Mouse (Mus musculus): ENCODE results near the gene Zc3h12a. TPM values are rescaled to one million over a fixed set of nuclear protein-coding genes. Genes with fewer than 3 reads are reported as not detected.
A peak's percentile ranks its signal among the peaks of the same experiment; 100 is the strongest.

Zc3h12a gene
- total RNA-seq, 2 experiments from 2014 or later: 0.57 to 1.2 TPM

GRCm38 (mm10) chr4:125119721-125120120 lies 7.9 kb downstream of the Zc3h12a start:
- DNase-seq (ENCODE audit: extremely low spot score in 1 of 2, low spot score in 2 of 2): no peak
- intact Hi-C loops (cut with DNase I): no loop called here

- intact Hi-C loops (cut with DNase I): no loop called here
These were observed 8.6 kb downstream of the Zc3h12a start for GRCm38 (mm10) chr4:125119070-125119469.

GRCm38 (mm10) chr4:125117902-125118320 lies 9.7 kb downstream of the Zc3h12a start:
- DNase-seq (ENCODE audit: extremely low spot score in 1 of 2, low spot score in 2 of 2): no peak
- intact Hi-C loops (cut with DNase I): no loop called here

More at GRCm38 (mm10) chr4:125119070-125119469, 8.6 kb downstream of the Zc3h12a start:
- DNase-seq (ENCODE audit: extremely low spot score in 1 of 2, low spot score in 2 of 2): no peak

- intact Hi-C loops (cut with DNase I): no loop called here
- no peak for DNase-seq (ENCODE audit: extremely low spot score in 1 of 2, low spot score in 2 of 2)
These were observed 10.7 kb downstream of the Zc3h12a start for GRCm38 (mm10) chr4:125116929-125117328.

GRCm38 (mm10) chr4:125116090-125116861 lies 11.4 kb downstream of the Zc3h12a start:
- intact Hi-C loops (cut with DNase I): no loop called here
- peak; percentile 73 to 77 for DNase-seq (ENCODE audit: extremely low spot score in 1 of 2, low spot score in 2 of 2)

- intact Hi-C loops (cut with DNase I): no loop called here
- no peak for DNase-seq (ENCODE audit: extremely low spot score in 1 of 2, low spot score in 2 of 2)
These were observed 11.9 kb downstream of the Zc3h12a start for GRCm38 (mm10) chr4:125115710-125116089.

- DNase-seq (ENCODE audit: extremely low spot score in 1 of 2, low spot score in 2 of 2): no peak
- intact Hi-C loops (cut with DNase I): no loop called here
These were observed 12.6 kb downstream of the Zc3h12a start for GRCm38 (mm10) chr4:125115081-125115480.

- peak; percentile 86 to 87 for DNase-seq (ENCODE audit: extremely low spot score in 1 of 2, low spot score in 2 of 2)
- intact Hi-C loops (cut with DNase I): no loop called here
These were observed 13.0 kb downstream of the Zc3h12a start for GRCm38 (mm10) chr4:125114638-125115037.

- peak in 1 of 2 experiments; percentile 19 for DNase-seq (ENCODE audit: extremely low spot score in 1 of 2, low spot score in 2 of 2)
- intact Hi-C loops (cut with DNase I): no loop called here
These were observed 22.3 kb downstream of the Zc3h12a start for GRCm38 (mm10) chr4:125105354-125105753.

- peak in 1 of 2 experiments; percentile 21 for DNase-seq (ENCODE audit: extremely low spot score in 1 of 2, low spot score in 2 of 2)
- intact Hi-C loops (cut with DNase I): no loop called here
These were observed 26.3 kb downstream of the Zc3h12a start for GRCm38 (mm10) chr4:125101334-125101733.

GRCm38 (mm10) chr4:125099458-125099857 lies 28.2 kb downstream of the Zc3h12a start:
- intact Hi-C loops (cut with DNase I): no loop called here
- DNase-seq (ENCODE audit: extremely low spot score in 1 of 2, low spot score in 2 of 2): peak; percentile 68 to 85

GRCm38 (mm10) chr4:125097412-125097811 lies 30.2 kb downstream of the Zc3h12a start:
- intact Hi-C loops (cut with DNase I): no loop called here

GRCm38 (mm10) chr4:125096066-125096465 lies 31.6 kb downstream of the Zc3h12a start:
- intact Hi-C loops (cut with DNase I): no loop called here
- DNase-seq (ENCODE audit: extremely low spot score in 1 of 2, low spot score in 2 of 2): peak in 1 of 2 experiments; percentile 14

More at GRCm38 (mm10) chr4:125097412-125097811, 30.2 kb downstream of the Zc3h12a start:
- DNase-seq (ENCODE audit: extremely low spot score in 1 of 2, low spot score in 2 of 2): peak in 1 of 2 experiments; percentile 16

- intact Hi-C loops (cut with DNase I): no loop called here
- no peak for DNase-seq (ENCODE audit: extremely low spot score in 1 of 2, low spot score in 2 of 2)
These were observed 34.6 kb downstream of the Zc3h12a start for GRCm38 (mm10) chr4:125093031-125093430.

- DNase-seq (ENCODE audit: extremely low spot score in 1 of 2, low spot score in 2 of 2): peak; percentile 63 to 77
These were observed 42.2 kb downstream of the Zc3h12a start for GRCm38 (mm10) chr4:125085346-125085841.

GRCm38 (mm10) chr4:125084403-125085345 lies 43.0 kb downstream of the Zc3h12a start, which contains the start of gene Meaf6:
Gene Meaf6 (plus strand): TSS chr4:125085134.
- intact Hi-C loops (cut with DNase I): no loop called here
- peak; percentile 84 to 92 for DNase-seq (ENCODE audit: extremely low spot score in 1 of 2, low spot score in 2 of 2)

More at GRCm38 (mm10) chr4:125085346-125085841, 42.2 kb downstream of the Zc3h12a start:
- intact Hi-C loops (cut with DNase I): no loop called here

- DNase-seq (ENCODE audit: extremely low spot score in 1 of 2, low spot score in 2 of 2): no peak
- intact Hi-C loops (cut with DNase I): no loop called here
These were observed 48.9 kb downstream of the Zc3h12a start for GRCm38 (mm10) chr4:125078698-125079097.

- intact Hi-C loops (cut with DNase I): no loop called here
- no peak for DNase-seq (ENCODE audit: extremely low spot score in 1 of 2, low spot score in 2 of 2)
These were observed 49.9 kb downstream of the Zc3h12a start for GRCm38 (mm10) chr4:125077700-125078099.
